Mouse (Mus musculus) thymus, adult 18-20 months (tissue): Measurements from ENCODE around the gene St6galnac3.

Experiments
- DNase-seq, 2 experiments: peaks; one replicate each; pipeline ENCODE4 v3.0.0; 2022; ENCODE audit warnings: mixed read lengths in 2 of 2

The St6galnac3 gene

DNA sequence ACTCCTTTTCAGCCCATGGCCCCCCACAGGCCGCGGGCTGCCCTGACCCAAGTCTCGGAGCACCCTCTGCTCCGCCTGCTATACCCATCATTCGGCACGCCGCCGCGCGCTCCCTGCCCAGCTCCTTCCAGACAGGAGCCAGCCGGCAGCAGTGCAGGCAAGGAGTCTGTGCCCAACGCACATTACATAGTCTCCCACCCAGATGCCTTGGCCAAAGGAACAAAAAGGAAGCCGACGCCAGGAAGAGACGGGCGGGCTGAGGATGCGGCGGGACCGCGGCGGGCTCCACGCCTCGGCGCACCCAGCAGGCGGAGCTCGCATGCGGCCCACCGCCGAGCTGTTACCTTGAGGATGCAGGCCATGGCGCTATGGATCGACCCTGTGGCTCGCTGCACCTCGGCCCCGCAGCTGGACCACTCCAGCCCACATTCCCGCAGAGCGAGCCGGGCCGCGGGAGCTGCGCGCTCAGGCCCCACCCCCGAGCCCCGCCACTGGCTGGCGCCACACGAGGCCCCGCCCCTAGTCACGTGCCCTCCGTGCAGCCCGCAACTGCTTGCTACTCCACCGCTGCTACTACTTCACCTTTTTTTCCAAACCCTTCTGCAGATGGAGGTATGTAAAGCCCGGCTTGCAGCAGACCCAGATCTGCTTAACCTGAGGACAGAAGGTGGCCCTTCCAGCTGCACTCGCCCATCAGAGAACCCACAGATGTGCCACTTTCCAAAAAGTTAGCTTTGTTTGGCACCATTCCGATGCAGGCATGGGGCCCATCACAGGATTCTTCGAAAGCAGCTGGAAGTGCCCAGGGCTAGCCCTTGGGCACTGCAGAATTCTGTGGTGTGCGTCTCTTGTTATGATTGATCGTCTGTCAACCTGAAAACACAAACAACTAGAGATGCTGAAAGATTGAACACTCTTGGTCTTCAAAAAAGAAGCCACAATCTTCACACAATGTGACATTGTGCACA lies at the start of gene St6galnac3:
TSS of gene St6galnac3 (minus strand) at position 474 of the 968 bp plus-strand sequence.
- peak; percentile 69 to 71 for DNase-seq

DNA sequence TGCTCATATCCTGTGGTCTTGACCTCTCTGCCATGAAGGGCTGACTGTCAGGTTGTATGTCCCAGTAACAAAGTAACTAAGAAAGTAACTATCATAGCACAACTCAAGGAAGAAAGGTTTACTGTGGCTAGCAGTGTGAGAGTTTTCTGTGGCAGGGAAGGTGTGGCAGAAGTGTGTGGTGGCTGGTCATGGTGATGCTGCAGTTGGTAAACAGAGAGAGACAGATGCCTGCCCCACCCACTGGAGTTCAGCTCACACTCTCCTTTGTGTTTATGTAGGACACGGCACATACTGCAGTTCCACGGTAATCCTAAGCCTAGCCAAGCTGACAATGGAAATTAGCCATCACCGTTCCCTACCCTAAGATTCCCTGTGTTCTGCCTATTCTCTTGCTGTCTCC lies 49.6 kb upstream of the St6galnac3 start:
- DNase-seq: no peak

DNA sequence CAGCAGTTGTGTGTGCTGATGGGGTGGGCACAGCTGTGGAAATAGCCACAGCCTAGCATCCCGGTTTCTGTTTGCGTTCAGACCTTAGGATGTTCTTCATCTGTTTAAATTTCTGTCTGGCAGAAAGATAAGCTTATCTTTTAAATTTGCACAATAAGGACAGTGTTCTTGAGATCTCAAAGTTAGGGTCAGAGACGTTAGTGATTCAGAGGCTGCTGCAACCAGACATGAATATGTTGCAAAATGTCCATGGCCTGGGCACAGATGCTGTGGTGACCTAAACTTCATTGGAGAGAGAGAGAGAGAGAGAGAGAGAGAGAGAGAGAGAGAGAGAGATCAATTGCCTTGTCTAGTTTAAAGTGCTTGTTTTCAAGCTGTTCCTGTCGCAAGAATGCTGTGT lies 46.5 kb upstream of the St6galnac3 start:
- DNase-seq: no peak

DNA sequence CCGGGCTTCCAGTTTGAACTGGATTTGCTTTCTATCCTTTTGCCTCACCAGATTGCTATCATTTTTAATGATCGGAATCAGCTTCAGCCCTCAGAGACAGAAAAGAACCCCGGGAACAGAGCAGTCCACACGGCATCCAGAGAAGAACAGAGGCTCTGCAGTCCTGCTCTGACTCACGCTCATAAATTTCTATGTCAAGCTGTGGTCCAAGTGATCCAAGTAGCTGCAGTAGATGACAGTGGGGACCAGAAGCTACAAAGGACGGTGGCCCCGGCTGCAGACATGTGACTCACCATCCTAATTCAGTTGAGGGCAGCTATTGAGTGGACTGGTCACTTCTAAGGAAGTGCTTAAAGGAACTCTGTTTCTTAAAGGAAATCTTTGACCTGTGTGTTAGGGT lies 45.6 kb upstream of the St6galnac3 start:
- DNase-seq: no peak

DNA sequence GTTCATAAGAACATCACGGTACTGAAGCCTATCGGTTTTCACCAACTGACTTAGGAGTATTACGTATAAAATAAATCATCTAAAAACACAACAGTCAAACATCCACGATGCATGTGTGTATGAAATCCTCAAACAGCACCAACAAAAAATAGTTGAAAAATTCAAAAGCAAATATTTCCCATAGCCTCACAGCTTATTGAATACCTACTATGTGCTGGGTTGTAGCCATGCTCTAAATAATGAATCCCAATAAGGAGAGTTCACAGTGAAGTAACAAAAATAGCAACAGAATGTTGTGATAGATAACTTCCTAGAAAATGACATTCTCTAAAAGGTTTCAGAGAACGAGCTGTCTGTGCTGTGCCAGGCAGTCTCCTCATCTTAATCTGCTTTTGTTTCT lies 44.2 kb upstream of the St6galnac3 start:
- no peak for DNase-seq

DNA sequence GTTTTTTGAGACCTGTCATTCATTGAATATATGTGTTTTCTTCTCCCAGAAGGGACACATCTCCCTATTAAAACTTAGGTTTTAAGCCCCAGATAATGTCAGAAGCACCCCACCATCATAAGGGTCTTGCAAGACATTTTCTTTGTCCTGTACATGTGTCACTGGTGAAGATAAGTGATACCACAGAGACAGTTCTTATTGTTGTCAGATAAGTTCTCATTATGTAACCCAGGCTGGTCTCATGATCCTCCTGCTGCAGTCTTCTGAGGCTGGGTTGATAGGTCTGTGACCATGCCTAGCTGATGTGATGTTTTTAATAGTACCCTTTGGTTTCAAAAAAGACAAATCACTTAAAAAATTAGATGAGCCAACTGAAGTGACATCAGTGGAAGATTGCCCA lies 40.2 kb upstream of the St6galnac3 start:
- no peak for DNase-seq

DNA sequence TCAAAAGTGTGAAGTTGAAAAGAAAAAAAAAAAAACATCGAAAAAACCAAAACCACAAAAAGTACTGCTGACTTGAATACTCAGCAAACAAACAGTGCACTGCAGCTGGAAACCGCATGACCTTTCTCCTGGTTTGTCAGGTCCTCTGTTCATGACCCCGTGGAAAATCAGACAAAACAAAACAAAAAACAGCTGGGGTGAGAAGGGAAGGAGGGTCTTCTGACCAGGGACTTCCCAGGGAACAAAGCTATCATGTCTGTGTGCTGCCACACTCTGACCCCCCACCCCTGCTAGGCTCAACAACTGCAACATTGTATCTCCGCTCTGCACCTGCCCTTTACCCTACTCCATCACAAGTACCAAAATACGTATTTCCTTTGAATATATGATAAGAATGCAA lies 39.8 kb upstream of the St6galnac3 start:
- no peak for DNase-seq

DNA sequence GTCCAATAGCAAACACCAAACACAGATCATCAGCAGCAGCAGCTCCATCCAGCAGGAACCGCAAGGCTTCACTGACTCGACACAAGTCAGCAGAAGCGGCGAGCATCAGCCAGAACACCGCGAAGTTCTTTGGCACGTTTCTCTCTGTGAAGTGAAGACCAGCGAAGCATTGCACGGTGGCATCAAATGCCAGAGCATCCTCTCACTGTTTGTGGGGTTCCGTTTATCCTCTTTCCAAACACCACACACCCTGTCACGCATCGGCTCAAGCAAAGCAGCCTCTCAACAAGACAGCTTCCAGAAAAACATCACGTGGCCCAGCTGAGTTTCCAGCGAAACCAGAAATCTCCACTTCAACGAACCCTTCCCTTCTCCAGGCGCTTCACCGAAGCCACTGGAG lies 36.2 kb upstream of the St6galnac3 start:
- no peak for DNase-seq

DNA sequence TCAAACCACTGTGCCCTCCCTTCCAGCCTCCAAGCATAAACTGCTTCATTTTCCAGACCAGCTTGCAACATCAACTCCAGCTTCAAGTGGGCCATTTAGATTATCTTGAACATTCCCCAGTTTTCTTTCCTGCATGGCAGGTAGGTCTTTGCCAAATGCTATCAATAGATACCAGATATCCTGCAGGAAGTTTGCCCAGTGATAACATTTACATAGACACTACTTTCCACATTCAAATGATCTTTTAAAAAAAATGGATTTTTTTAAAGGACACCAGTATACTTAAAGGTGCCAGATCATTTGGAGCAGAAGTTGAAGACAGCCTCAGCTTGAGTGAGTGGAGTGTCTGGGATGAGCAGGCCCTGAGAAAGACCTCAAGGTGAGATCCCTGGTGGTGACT lies 34.3 kb upstream of the St6galnac3 start:
- DNase-seq: no peak

DNA sequence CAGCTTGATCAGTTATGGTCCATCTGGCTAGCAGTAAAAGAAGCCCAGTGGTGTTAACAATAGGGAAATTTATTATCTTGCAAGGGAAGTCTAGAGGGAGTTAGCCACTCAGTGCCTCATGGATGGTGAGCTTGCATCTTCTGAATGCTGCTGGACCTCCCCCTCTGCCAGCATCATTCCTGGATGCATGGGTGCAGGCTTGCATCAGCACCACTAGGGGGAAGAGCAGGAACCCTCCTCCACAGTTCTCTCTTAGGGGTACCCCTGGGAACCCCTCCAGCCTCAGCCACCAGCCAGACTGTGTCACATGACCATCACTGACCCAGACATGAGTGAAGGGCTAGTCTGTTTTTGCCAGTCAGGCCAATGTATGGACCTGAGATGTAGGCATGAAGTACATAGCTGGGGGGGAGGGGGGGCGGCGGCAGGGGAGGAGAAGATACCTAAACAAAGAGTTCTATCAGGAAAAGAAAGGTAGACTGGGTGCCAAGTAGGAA lies 31.6 kb upstream of the St6galnac3 start:
- DNase-seq: no peak

DNA sequence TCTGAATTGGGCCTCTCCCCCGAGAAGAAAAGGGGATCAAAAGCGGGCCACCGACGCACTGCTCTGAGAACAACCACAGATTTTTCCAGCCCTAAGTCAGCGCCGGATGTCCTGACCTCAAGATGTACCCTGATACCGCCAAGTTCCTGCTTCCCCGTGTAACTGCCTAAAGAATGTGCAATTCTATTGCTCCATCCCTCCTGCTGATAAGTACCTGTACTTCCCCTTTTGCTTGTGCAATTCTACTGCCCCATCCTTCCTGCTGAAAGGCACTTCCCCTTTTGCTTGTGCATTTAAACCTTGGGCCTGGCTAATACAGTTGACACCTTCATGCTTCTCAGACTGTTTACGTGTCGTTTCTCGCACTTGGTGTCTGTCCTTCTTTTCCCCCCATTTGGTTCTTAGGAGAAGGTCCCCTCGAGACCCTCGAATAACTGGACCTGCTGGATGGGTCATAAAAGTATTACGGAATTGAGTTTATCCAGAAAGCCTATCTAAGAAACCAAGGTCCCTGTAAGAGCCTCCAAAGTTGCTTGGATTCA lies 30.9 kb upstream of the St6galnac3 start:
- peak in 1 of 2 experiments; percentile 10 for DNase-seq

DNA sequence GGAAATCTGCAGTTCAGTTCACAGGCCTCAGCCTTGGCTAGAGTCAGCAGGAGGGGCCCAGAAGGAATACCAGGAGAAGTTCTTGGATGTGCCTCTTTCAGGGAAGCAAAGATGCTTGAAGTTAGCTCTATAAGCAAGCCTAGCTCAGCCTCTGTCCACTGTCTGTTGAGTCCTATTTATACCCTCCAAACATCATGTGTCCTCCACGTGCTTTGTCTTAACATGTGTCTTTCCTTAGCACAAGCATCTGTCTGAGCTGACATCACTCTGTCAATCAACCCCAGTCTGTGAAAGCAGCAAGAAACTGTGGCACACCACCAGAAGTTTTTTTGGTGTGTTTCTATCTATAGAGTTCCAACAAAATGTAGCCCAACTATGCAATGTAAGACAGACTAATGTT lies 26.5 kb upstream of the St6galnac3 start:
- DNase-seq: no peak

DNA sequence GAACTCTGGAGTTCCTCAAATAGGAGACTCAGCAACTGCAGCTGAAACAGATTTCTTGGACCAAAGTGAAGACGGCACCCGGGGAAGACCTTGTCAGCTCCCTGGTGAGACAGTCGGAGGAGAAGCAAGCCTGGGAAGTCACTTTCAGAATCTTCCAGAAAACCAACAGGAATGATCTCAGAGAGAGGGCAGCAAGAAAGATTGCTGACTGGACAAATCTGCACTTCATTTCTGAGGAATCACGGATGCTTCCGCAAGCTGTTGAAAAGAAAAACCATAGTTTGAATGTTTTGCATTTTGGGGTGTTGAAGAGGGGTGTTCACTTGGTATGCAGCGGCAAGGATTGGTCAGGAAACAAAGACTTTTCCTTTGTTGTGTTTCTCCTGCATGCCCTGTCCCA lies 24.4 kb upstream of the St6galnac3 start:
- DNase-seq: no peak

DNA sequence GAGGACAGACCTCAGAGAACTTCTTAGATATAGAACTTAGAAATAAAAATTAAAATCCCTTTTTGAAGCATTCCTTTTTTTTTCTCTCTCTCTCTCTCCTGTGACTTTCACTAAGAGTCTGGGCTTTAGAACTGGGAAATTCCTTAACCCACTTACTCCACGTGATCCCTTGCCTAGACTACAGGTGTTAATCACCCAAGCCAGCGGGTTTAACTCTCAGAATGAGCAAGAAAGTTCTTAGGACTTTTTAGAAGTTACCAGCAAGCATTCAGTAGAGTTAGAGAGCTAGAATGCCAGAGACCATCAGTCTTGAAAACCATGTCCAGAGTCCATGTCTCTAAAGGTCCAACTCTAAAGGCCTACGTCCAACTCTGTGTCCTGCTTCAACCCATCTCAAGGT lies 23.3 kb upstream of the St6galnac3 start:
- DNase-seq: no peak

DNA sequence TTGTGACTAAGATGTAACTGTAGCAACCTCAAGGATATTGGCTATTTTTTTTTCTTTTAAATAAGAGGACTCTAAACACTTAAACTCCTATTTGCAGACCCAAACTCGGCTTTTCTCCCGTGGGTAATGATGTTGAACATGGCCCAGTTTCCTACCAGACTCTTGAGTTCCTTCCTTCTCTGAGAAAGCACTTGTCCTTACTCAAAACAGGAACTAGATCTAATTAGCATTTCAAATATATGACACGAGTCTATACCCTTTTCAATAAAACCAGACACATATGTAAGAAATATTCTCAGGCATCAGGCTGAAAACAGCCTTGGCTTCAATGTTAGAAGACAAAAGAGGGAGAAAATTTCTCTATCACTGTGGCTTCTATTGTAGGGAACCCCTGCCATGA lies 20.1 kb upstream of the St6galnac3 start:
- no peak for DNase-seq

DNA sequence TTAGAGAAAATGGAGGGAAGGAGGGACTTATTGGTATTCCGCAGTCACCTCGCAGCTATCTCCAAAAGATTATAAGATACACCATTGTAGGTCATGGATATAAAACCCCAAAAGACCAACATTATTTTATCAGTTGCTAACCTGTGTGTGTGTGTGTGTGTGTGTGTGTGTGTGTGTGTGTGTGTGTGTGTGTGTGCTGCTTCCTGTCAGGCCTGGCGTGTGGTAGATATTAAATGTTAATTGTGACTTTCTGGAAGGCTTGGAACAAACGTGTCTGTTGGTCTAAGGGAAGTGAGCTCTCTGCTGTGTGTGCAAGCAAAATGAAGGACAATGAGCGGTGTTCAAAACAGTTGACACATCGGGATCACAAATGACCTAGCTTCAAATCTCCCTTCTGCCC lies 19.5 kb upstream of the St6galnac3 start:
- no peak for DNase-seq

DNA sequence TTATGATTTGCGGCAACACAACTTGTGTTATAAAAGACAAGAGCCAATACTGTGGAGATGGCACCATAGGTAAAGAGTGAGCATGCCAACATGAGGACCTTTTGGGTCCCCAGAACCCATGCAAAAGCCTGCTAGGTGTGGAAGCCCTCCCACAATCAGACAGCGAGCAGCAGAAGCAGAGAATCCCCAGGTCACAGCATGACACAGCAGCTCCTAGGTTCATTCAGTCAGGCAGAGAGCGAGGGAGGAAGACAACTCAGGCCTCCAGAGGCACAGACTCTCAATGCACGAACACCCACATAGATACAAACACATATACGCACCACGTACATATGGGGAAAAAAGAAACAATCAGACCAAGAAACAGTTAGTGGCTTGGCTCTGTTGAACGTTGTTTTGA lies 16.8 kb upstream of the St6galnac3 start:
- DNase-seq: no peak

DNA sequence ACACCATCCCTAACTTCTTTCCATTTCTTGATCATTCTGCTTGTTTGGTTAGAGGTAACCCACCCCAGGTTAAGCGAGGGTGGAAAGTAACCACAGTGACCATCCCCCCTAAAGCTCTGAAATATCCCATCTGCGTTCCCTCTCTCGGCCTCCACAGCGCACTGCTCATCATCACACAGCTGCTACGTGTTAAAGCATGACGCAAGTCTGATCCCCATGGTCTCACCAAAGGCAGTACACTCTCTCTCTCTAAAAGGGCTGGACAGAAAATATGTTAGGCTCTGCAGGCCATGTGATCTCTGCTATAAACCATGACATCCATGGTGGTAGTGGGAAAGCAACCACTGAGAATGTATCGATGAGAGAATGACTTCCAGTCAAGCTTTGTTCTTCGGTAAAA lies 14.4 kb upstream of the St6galnac3 start:
- no peak for DNase-seq

DNA sequence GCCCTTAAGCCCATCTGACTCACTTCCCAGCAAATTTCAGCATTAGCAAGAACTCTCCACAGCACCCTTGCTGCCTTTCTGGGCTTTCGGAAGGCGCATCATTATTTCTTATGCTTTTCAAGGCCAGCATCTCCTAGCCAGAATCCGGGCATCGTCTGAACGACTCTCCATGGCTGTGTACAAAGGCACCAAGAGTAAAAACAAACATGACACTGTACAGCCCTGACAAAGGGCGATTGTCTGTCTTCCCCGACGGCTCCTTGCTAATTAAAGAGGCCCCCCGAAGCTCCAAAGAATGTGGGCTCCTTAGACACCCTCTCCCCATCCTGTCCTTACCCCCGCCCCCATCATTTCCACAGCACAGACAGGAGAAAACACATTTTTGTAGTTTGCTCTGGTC lies 13.4 kb upstream of the St6galnac3 start:
- DNase-seq: no peak

DNA sequence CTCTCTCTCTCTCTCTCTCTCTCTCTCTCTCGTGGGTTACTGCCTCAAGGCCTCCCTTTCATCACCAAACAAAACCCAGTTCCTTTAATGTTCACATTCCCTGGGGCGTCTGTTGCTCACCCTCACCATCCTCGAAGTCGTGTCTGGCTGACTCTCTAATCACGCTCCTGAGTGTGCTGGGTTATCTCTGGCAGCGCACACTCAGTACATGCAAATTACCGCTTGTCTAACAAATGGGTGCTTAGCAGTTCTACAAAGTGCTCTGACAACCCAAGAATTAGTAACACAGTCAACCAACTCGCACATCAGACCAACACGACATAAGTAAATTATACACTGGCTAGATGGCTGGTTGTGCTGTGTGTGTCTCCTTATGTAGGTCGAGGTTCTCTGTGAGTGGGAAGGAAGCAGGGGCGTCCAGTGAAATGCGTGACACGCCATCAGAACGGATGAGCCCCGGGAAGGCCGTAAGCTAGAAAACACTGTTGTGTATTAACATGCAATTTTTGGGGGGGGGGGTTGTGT lies 11.8 kb upstream of the St6galnac3 start:
- DNase-seq: no peak

DNA sequence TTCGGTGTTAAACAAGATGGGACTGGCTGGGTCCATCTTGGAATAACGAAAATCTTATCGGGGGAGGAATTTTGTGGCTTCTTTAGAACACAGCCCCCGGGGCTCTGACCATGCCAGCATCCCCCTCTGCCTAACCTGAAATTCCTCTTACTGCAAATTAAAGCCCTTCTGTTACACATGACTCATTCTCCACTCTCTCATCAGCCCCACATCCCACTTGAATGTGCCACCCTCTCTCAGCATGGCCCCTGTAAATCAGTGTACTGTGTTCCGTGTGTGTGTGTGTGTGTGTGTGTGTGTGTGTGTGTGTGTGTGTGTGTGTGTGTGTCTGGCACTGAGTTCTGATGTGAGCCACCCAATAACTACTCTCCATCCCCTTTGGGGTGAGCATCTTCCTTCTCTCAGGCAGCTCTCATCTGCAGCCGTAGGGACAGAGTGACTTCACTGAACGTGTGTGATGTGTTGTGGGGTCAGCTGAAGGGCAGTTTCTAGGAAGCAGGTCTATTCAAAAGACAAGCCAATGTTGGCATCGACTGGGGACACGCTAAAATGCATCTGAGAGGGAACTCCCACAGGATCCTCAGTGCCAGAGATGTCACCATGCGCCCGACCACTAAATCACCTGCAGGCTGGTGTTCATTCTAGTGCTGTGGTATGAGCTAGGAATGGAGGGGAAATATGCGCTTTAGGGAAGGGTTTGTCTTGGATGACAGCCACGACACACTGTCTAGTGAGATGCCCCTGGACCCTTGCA lies 11.0 kb upstream of the St6galnac3 start:
- no peak for DNase-seq

DNA sequence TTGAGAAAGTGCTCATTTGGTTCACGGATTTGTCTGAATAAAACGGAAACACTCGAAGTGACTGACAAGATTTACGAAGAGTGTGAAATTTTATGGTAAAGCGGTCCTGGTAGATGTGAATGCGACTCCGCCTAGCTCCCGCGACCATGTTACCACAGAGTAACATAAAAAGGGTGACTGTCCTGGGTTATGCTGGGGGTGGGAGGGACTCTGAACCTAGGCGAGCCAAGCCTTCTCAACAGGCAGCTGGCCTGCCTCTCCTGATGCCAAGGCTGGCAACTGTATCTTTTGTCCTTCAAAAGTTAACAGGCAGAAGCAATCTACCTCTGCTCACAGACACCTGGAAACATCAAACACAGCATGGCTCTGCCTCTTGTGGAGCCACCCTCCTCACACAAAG lies 9.8 kb upstream of the St6galnac3 start:
- no peak for DNase-seq
